ENCODE assay signal across 7 mouse cellular contexts in the genomic region with DNA sequence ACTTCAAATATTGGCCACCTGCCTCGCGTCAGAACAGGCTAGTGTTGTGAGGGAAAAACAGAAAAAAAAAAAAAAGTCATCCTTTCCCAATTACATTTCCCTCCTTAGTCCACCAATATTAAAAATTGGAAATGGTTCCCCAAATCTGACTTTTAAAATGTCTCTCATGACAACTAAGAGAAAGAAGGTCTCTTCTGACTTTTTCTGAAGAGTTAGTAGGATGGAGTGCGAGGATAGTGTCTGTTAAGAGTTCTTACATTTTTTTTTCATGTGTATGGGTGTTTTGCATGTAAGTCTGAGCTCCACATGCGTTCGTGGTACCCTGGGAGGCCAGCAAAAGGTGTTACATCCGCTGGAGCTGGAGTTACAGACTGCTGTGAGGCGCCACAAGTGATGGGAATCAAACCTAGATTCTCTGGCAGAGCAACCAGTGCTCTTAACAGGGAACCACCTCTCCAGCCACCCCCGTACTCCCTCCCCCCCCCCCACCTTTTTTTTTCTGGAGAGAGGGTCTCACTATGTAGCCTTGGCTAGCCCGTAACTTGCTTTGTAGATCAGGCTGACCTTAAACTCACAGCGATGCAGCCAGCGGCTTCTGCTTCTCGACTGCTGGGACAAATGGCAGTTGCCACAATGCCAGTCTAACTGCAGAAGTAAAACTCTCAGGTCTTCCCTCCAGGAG. TPM values are rescaled to one million over a fixed set of nuclear protein-coding genes. Genes with fewer than 3 reads are reported as not detected.
DNase-seq lines count a peak whose midpoint lies in the region; ATAC-seq and TF ChIP-seq lines count a peak whose summit lies in the region.

No protein-coding gene starts in this region.

- no peaks in the 10 kb centered on the region for H3K27me3 ChIP-seq in spleen, adult 2 months (ENCODE audit: control insufficient read depth, insufficient read depth, low read length)
- no peaks in the 10 kb centered on the region for H3K27me3 ChIP-seq in liver, embryonic 14.5 days (ENCODE audit: control insufficient read depth, insufficient read depth, low read length)
- no peaks in the 10 kb centered on the region for H3K27me3 ChIP-seq in small intestine, adult 2 months (ENCODE audit: control insufficient read depth, insufficient read depth, low read length)

- peak; percentile 41 to 42; a peak in 2 of 4 replicates for ATAC-seq in hematopoietic stem cell, adult 5-6 weeks (replicated peaks in 1 of 2; ENCODE audit: insufficient read depth in 1 of 2, low FRiP score in 2 of 2, low TSS enrichment in 1 of 2, low read depth in 1 of 2, poor library complexity in 2 of 2, severe bottlenecking in 2 of 2)
- ATAC-seq in liver, embryonic 14.5 days (ENCODE audit: insufficient read depth), result no peak; the same call in 1 of the 2 replicates

- H3K4me2 ChIP-seq in liver, embryonic 14.5 days (ENCODE audit: low read depth), result peak overlapping the region; percentile 100

- peak overlapping the region; percentile 63 for H3K9ac ChIP-seq in liver, embryonic 14.5 days (replicated peaks)

- H3K9me3 ChIP-seq in liver, embryonic 14.5 days (ENCODE audit: control insufficient read depth, low read length), result no peaks in the 10 kb centered on the region

- no peak for TF ChIP-seq POLR2A in spleen, adult 2 months (IDR thresholded peaks at IDR 0.05; ENCODE audit: low read depth, low read length)
- no peak for TF ChIP-seq POLR2A in small intestine, adult 2 months (IDR thresholded peaks at IDR 0.05; ENCODE audit: low read depth, low read length)

- H3K27ac ChIP-seq in spleen, adult 2 months (ENCODE audit: insufficient read depth, low read length), result peak overlapping the region; percentile 61; the same call in 1 of the 2 replicates
- H3K27ac ChIP-seq in liver, embryonic 14.5 days, result peak overlapping the region; percentile 71
- H3K27ac ChIP-seq in small intestine, adult 2 months (ENCODE audit: insufficient read depth, low read depth, low read length), result peak overlapping the region; percentile 57

- H3K36me3 ChIP-seq in spleen, adult 2 months (ENCODE audit: control insufficient read depth, insufficient read depth, low read length), result no peaks in the 10 kb centered on the region
- H3K36me3 ChIP-seq in liver, embryonic 14.5 days (replicated peaks; ENCODE audit: control insufficient read depth, insufficient read depth, low read depth), result peaks cover 4% of the 10 kb centered on the region; the same call in 1 of the 2 replicates
- H3K36me3 ChIP-seq in small intestine, adult 2 months (ENCODE audit: control insufficient read depth, insufficient read depth, low read length), result peaks cover 4% of the 10 kb centered on the region; the same call in 1 of the 2 replicates

- no peak for TF ChIP-seq CTCF in spleen, adult 2 months (IDR thresholded peaks at IDR 0.05; ENCODE audit: extremely low read depth, insufficient read depth, insufficient read length, insufficient replicate concordance)
- peak; percentile 44; the same call in 1 of the 2 replicates for TF ChIP-seq CTCF in liver, embryonic 14.5 days (IDR thresholded peaks at IDR 0.05; ENCODE audit: low read depth)
- TF ChIP-seq CTCF in small intestine, adult 2 months (IDR thresholded peaks at IDR 0.05; ENCODE audit: extremely low read depth, insufficient read length, insufficient replicate concordance, low read depth, low read length), result peak; percentile 44; the same call in 1 of the 2 replicates

- peaks cover 5% of the 10 kb centered on the region for H3K4me1 ChIP-seq in spleen, adult 2 months (ENCODE audit: control insufficient read depth, insufficient read depth, insufficient read length)
- peaks cover 9 to 14% of the 10 kb centered on the region in 2 experiments for H3K4me1 ChIP-seq in liver, embryonic 14.5 days (replicated peaks; ENCODE audit: control insufficient read depth in 2 of 2, insufficient read depth in 2 of 2, low read length in 1 of 2)
- peaks cover 13% of the 10 kb centered on the region; the same call in 1 of the 2 replicates for H3K4me1 ChIP-seq in small intestine, adult 2 months (ENCODE audit: control insufficient read depth, insufficient read depth, insufficient read length, low read length)

- TF ChIP-seq EP300 in liver, embryonic 14.5 days (IDR thresholded peaks at IDR 0.05; ENCODE audit: low read depth), result no peak

- intact Hi-C loops in left cerebral cortex, postnatal 25 days (cut with DNase I), result loop anchor here (2.0 to 10.0 kb wide), 4 partner anchors 52 to 169 kb away; no protein-coding TSS in a partner anchor

- under 1% methylated on average over 12 of the region's 12 CpGs for WGBS in spleen, adult 2 months
- under 1% methylated on average over 12 of the region's 12 CpGs for WGBS in liver, embryonic 14.5 days (ENCODE audit: insufficient replicate concordance)
- 0% methylated on average over 12 of the region's 12 CpGs for WGBS in small intestine, adult 2 months

- DNase-seq in spleen, adult 2 months (ENCODE audit: low read depth in 1 of 2, low spot score in 2 of 2), result peak; percentile 13 to 27
- no peak for DNase-seq in spleen, postnatal 4 days (ENCODE audit: low spot score in 2 of 2)
- DNase-seq in embryo, embryonic 10 days (ENCODE audit: low spot score), result peak; percentile 32
- DNase-seq in liver, embryonic 14.5 days (ENCODE audit: low read depth in 3 of 3, low spot score in 3 of 3), result peak in 1 of 3 experiments; percentile 44
- no peak for DNase-seq in left cerebral cortex, postnatal 25 days (ENCODE audit: low spot score in 2 of 2)

- H3K4me3 ChIP-seq in spleen, adult 2 months (ENCODE audit: extremely low read depth, insufficient read depth, insufficient read length), result peak overlapping the region; percentile 89
- peak overlapping the region; percentile 71 to 98 for H3K4me3 ChIP-seq in liver, embryonic 14.5 days (ENCODE audit: insufficient read depth in 1 of 2, low read depth in 2 of 2, low read length in 2 of 2)
- H3K4me3 ChIP-seq in small intestine, adult 2 months (ENCODE audit: low read depth, low read length), result peak overlapping the region; percentile 91

RNA-seq across cellular contexts. Expression of a gene that starts 0.8 kb away (rescaled TPM):
- polyA plus RNA-seq in spleen, adult 2 months (2012; rRNA removed), result 25.9 and 27.1 TPM in 2 replicates
- 46.1 and 51.3 TPM in 2 replicates for total RNA-seq in hematopoietic stem cell, adult 5-6 weeks (2017)
- polyA plus RNA-seq in liver, embryonic 14.5 days (2012; rRNA removed), result 5.3 and 7.1 TPM in 2 replicates
- 2.4 and 3.2 TPM in 2 replicates for polyA plus RNA-seq in liver, embryonic 14.5 days (2014; fragmentation: Nextera tagmentation; extraction: Ambion mirVana)
- polyA plus RNA-seq in small intestine, adult 2 months (2012; rRNA removed), result 16.8 and 28.2 TPM in 2 replicates
- 10 to 100 TPM; 32.3 to 35.8 TPM for total RNA-seq in left cerebral cortex, postnatal 25 days (2021)

RNA-seq across cellular contexts. Expression of a gene that starts 1.3 kb away (rescaled TPM):
- 5.7 and 6.6 TPM in 2 replicates for polyA plus RNA-seq in spleen, adult 2 months (2012; rRNA removed)
- 31.2 and 57.5 TPM in 2 replicates for total RNA-seq in hematopoietic stem cell, adult 5-6 weeks (2017)
- 9.4 and 16.9 TPM in 2 replicates for polyA plus RNA-seq in liver, embryonic 14.5 days (2012; rRNA removed)
- polyA plus RNA-seq in liver, embryonic 14.5 days (2014; fragmentation: Nextera tagmentation; extraction: Ambion mirVana), result 24.1 and 24.5 TPM in 2 replicates
- polyA plus RNA-seq in small intestine, adult 2 months (2012; rRNA removed), result 2.0 and 3.9 TPM in 2 replicates
- 10 to 100 TPM; 46.9 to 48.3 TPM for total RNA-seq in left cerebral cortex, postnatal 25 days (2021)

RNA-seq across cellular contexts. Expression of a gene that starts 52.1 kb away (rescaled TPM):
- polyA plus RNA-seq in spleen, adult 2 months (2012; rRNA removed), result 2.5 and 3.4 TPM in 2 replicates
- total RNA-seq in hematopoietic stem cell, adult 5-6 weeks (2017), result 7.4 and 9.2 TPM in 2 replicates
- 2.9 and 3.1 TPM in 2 replicates for polyA plus RNA-seq in liver, embryonic 14.5 days (2012; rRNA removed)
- 1.8 and 2.4 TPM in 2 replicates for polyA plus RNA-seq in liver, embryonic 14.5 days (2014; fragmentation: Nextera tagmentation; extraction: Ambion mirVana)
- polyA plus RNA-seq in small intestine, adult 2 months (2012; rRNA removed), result 1.8 TPM in 2 replicates
- total RNA-seq in left cerebral cortex, postnatal 25 days (2021), result 10 to 100 TPM; 17.8 to 22.9 TPM

Comparison
In these comparisons a context has a peak if more than half of its experiments do, and no peak if none do; other contexts are left out.
1. DNase-seq: peak in spleen, adult 2 months (2 of 2) and embryo, embryonic 10 days (single experiment); none in spleen, postnatal 4 days (0 of 2) and left cerebral cortex, postnatal 25 days (0 of 2).
2. Peak in every context shown above with its lines, with median percentiles within 50 percentile points of each other: H3K27ac ChIP-seq and H3K4me3 ChIP-seq.